Mouse (Mus musculus) bone marrow macrophage, adult 2 months (primary cell): Measurements from ENCODE around the gene Cblb.

Experiments used
- CTCF ChIP-seq: IDR thresholded peaks from 2 replicates; pipeline ENCODE4 v1.5.1; 2012; ENCODE audit warnings: low read depth, mild to moderate bottlenecking, low read length, moderate library complexity
- POLR2A ChIP-seq: IDR thresholded peaks from 2 replicates; pipeline ENCODE4 v1.6.1; 2012; ENCODE audit warnings: mild to moderate bottlenecking, low read depth, low read length, borderline replicate concordance

- TF ChIP-seq CTCF (no peak), POLR2A (no peak)
Measured at GRCm38 (mm10) chr16:52129357-52129905, 98.4 kb downstream of the Cblb start.
